Mouse (Mus musculus) heart, adult 2 months (tissue): ENCODE measurements at regions not wholly inside any gene's neighbourhood (a gene's known extent, or its start where the extent isn't known, plus 50 kb on each side); places are given as distances from the start of the nearest gene placed in this dataset.

Experiments
- CTCF ChIP-seq: fragments of 200-600 bp; IDR thresholded peaks from 2 replicates; pipeline ENCODE4 v1.8.1; 2022; ENCODE audit warnings: antibody characterized with exemption, mild to moderate bottlenecking, moderate library complexity
- EP300 ChIP-seq: fragments of 200-500 bp; IDR thresholded peaks from 2 replicates; pipeline ENCODE4 v1.6.1; 2011; ENCODE audit warnings: low read depth, low read length, control low read depth; ENCODE audit not compliant: insufficient read depth
- POLR2A ChIP-seq: fragments of 200-500 bp; IDR thresholded peaks from 2 replicates; pipeline ENCODE4 v1.6.1; 2011; ENCODE audit warnings: mild to moderate bottlenecking, low read depth, low read length, control low read depth; ENCODE audit not compliant: insufficient read depth

DNA sequence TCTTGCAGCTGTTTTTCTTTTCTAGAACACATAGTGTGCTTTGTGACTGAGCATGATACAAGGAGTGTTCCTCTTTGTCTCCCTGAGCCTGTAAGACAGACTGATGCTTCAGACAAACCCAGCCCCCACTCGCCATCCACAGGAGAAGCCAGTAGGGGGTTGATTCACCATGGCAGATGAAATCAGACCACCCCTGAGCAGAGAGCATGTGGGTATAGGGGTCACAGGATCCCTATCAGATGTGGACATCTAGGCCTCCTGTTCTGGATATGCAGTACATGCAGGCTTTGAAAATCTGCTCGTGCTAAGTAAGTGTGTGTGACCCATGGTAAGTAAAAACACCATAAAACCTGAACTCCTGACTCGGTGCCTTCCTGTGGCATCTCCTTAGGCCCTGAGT lies 153.0 kb downstream of the Chic2 start:
- no peak for TF ChIP-seq POLR2A
- TF ChIP-seq CTCF: no peak
- no peak for TF ChIP-seq EP300
